Mouse (Mus musculus) MEL-GATA-1-ER (cell line): ENCODE measurements around the gene Armc3.
"Not testable (repeated sequence)": the region's sequence is repeated elsewhere in the genome, so short reads cannot be mapped to it uniquely, and the experiment has no call there.

ENCODE experiments used
- DNase-seq: peaks from one replicate; pipeline ENCODE4 v3.0.0-alpha.2; 2012; ENCODE audit warnings: low read depth; ENCODE audit errors: extremely low read depth

Armc3 gene

GRCm38 (mm10) chr2:19270709-19271120 is 71.6 kb downstream of the Armc3 start:
- no peak for DNase-seq

GRCm38 (mm10) chr2:19274583-19274982 is 75.5 kb downstream of the Armc3 start:
- no peak for DNase-seq

GRCm38 (mm10) chr2:19275602-19276539 is 76.8 kb downstream of the Armc3 start:
- peak; percentile 56 for DNase-seq

GRCm38 (mm10) chr2:19280331-19280730 is 81.2 kb downstream of the Armc3 start:
- no peak for DNase-seq

GRCm38 (mm10) chr2:19292366-19292765 is 93.3 kb downstream of the Armc3 start:
- no peak for DNase-seq

GRCm38 (mm10) chr2:19300345-19301089 is 101.4 kb downstream of the Armc3 start:
- peak; percentile 18 for DNase-seq

GRCm38 (mm10) chr2:19301251-19301650 is 102.1 kb downstream of the Armc3 start:
- peak; percentile 16 for DNase-seq

- DNase-seq, result not testable (repeated sequence)
These were observed 104.0 kb downstream of the Armc3 start for GRCm38 (mm10) chr2:19303087-19303486.

GRCm38 (mm10) chr2:19310498-19310897 is 111.4 kb downstream of the Armc3 start:
- peak; percentile 20 for DNase-seq

GRCm38 (mm10) chr2:19316056-19316455 is 117.0 kb downstream of the Armc3 start:
- DNase-seq, result peak; percentile 33

GRCm38 (mm10) chr2:19316691-19317090 is 117.6 kb downstream of the Armc3 start:
- DNase-seq, result peak; percentile 19

GRCm38 (mm10) chr2:19317151-19317812 is 118.2 kb downstream of the Armc3 start:
- peak; percentile 66 for DNase-seq

- peak; percentile 98 for DNase-seq
These were observed 119.4 kb downstream of the Armc3 start for GRCm38 (mm10) chr2:19318499-19318898.

- DNase-seq, result peak; percentile 8
These were observed 120.2 kb downstream of the Armc3 start for GRCm38 (mm10) chr2:19319284-19319683.

GRCm38 (mm10) chr2:19322448-19322847 is 123.3 kb downstream of the Armc3 start:
- no peak for DNase-seq

GRCm38 (mm10) chr2:19326376-19326775 is 127.3 kb downstream of the Armc3 start:
- no peak for DNase-seq

GRCm38 (mm10) chr2:19327811-19328210 is 128.7 kb downstream of the Armc3 start:
- no peak for DNase-seq

- peak; percentile 52 for DNase-seq
These were observed 145.0 kb downstream of the Armc3 start for GRCm38 (mm10) chr2:19343901-19344635.

- peak; percentile 70 for DNase-seq
These were observed 145.7 kb downstream of the Armc3 start for GRCm38 (mm10) chr2:19344636-19345413.

GRCm38 (mm10) chr2:19345414-19345964 is 146.4 kb downstream of the Armc3 start:
- no peak for DNase-seq
